Mouse (Mus musculus) brain, embryonic 14.5 days (tissue): ENCODE measurements around the gene Ferd3l. TPM values are rescaled to one million over a fixed set of nuclear protein-coding genes. Genes with fewer than 3 reads are reported as not detected.

ENCODE experiments used
- DNase-seq: peaks from one replicate; pipeline ENCODE4 v3.0.0-alpha.2; 2011; ENCODE audit warnings: low read depth
- CTCF ChIP-seq: fragments of 200-500 bp; IDR thresholded peaks from 2 replicates; pipeline ENCODE4 v1.5.1; 2012; ENCODE audit warnings: inconsistent platforms, mild to moderate bottlenecking, moderate library complexity, borderline replicate concordance; ENCODE audit not compliant: insufficient read depth, insufficient read length; ENCODE audit errors: extremely low read depth
- POLR2A ChIP-seq: fragments of 200-500 bp; IDR thresholded peaks from 2 replicates; pipeline ENCODE4 v1.6.1; 2012; ENCODE audit warnings: mild to moderate bottlenecking, inconsistent platforms, borderline replicate concordance; ENCODE audit not compliant: poor library complexity, insufficient read depth, insufficient read length, severe bottlenecking; ENCODE audit errors: extremely low read depth
- polyA plus RNA-seq: library from polyadenylated mRNA; depleted of rRNA; stranded (reverse); fragments of >200 nt; gene quantifications from 2 replicates; pipeline ENCODE4 v1.2.3, GENCODE M21; 2012; rRNA removed

The Ferd3l gene
- polyA plus RNA-seq = 0.86 and 0.96 TPM in 2 replicates

DNA sequence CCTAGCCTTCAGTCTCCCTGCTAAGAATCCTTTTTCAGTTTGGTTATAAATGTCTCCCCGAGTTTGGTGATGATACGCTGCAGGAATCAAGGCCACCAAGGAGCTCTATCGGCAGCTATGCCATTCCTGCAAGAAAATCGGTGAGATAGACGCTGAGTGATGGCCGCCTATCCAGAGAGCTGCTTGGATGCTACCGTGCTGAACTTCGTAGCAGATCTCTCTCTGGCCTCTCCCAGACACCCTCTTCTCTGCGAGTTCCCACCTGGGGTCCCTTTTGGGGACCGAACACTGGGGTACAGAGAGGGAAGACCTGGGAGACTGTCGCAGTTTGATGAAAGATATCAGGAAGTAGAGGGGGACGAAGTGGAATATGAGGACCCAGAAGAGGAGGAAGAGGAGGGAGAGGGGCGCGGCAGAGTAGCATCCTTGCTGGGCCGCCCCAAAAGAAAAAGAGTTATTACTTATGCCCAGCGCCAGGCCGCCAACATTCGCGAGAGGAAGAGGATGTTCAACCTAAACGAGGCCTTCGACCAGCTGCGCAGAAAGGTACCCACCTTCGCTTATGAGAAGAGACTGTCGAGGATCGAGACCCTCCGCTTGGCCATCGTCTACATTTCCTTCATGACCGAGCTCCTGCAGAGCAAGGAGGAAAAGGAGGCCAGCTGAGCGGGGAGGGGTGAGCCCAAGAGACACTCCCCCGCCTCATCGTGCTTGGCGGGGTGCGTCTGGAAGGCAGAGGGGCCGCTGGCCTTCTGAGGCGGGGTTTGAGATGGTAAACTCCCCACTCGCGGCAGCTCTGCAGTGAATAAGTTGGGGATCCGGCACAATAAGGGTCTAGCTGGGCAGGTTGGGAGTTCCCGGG is at the start of gene Ferd3l:
TSS of gene Ferd3l (plus strand) at position 95 of the 862 bp plus-strand sequence.
- no peak for TF ChIP-seq POLR2A
- no peak for TF ChIP-seq CTCF
- peak; percentile 49 for DNase-seq

DNA sequence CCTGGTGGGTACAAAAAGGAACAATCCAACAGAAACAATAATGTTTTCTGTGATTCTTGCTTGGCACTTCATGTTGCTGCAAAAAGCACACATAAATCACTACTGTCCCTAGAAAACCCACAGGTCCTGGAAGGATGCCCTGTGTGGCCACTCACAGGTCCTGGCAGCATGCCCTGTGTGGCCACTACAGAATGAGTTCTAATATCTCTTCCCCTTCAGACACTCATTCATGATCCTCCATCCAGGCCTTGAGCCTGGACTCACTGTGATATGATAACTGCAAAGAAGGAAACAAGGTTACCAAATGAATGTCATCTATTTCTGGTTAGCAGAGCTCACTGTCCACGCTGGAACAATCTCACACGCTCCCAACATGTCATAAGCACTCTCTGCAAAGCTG is 34.3 kb upstream of the Ferd3l start:
- TF ChIP-seq POLR2A = no peak
- TF ChIP-seq CTCF = no peak
- DNase-seq = no peak

DNA sequence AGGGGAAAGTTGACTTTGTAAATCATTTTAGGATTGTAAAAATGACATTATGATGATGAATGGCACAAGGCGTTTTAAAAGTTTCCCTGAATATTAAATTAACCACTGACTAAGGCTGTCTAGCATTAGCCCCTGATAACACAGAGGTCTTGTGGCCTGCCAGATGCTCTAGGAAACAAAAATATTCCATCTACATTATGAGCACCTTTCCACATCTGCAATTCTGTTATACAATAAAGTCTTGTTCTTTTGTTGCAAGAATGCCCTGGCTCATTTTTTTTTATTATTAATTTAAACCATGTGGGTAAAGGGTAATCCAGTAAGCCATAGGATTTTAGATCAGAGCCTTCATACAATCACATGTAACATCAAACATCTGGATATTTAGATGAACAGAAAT is 33.6 kb upstream of the Ferd3l start:
- TF ChIP-seq POLR2A (no peak), CTCF (no peak)
- DNase-seq = no peak

DNA sequence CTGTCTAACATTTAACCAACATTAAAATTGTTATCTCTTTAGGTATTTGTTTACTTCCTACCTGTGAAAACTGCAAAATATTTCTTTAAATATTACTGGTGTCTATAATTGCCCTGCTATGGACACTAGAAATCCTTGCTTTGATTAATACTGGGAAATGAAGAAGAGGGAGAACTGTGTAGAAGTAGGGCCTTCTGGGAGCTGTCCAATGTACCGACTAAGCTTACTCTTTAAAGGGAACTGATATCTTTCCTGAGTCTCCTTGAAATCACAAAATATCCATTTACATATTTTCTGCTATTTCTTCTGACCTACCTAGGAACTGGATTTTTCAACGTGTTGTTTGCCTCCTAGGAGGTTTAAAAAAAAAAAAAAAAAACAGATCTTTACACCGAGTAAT is 1.5 kb upstream of the Ferd3l start:
- TF ChIP-seq CTCF = no peak
- TF ChIP-seq POLR2A = no peak
- peak; percentile 17 for DNase-seq

DNA sequence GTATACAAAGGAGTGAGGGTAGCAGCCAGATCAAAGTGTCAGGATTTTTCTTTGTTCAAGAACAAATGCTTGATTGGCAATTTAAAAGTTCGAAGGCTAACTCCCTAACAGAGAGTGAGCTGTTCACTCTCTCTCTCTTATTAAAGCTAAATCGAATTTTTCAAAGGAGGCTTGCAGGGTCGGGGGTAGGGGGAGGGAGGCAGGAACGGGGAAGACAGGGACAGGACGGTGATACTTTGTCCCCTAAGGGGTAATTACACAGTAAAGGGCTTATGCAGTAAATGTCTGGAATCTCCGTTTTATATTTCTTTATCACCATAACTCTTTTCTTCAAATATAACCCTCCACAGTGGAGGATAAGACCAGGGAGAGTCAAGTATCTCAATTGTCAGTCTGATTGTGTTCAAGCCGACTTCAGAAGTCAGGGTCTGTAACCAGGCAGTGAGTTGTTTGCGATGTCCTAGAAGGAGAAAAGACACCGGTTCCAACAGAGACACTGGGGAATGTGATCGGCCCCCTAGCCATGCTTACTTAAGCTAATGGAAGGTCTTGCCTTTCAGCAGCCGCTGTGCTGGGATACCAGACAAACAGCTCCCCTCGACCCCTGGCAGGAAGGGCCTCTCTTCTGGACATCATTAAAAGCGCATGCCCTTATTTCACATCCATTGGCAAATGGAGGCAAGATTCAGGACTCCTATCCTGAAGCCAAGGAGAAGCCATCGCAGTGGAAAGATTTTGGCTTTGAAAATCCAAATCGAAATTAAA is 709 bp upstream of the Ferd3l start:
- peak; percentile 61 for DNase-seq
- TF ChIP-seq POLR2A = no peak

DNA sequence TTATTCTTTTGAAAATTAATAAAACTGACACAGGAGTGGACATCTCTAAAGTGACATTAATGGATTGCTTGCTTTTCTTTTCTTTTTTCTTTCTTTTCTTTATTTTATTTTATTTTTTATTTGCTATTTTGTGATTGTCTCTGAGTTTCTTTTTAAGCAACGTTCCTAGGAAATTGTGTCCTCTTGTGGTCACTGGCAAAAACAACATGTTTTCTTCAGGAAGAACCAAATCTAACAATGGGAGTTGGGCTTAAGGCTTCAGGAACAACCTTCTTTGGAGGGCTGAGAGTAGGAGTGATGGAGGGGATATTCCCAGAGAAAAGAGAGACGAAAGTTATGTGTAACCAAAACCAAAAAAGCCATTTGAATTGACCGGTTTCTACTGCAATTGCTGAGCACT is 24.6 kb downstream of the Ferd3l start:
- TF ChIP-seq POLR2A = no peak
- 0 out of 2 replicates have a peak, but pooled peaks have one; percentile 15 for TF ChIP-seq CTCF
- peak; percentile 49 for DNase-seq

DNA sequence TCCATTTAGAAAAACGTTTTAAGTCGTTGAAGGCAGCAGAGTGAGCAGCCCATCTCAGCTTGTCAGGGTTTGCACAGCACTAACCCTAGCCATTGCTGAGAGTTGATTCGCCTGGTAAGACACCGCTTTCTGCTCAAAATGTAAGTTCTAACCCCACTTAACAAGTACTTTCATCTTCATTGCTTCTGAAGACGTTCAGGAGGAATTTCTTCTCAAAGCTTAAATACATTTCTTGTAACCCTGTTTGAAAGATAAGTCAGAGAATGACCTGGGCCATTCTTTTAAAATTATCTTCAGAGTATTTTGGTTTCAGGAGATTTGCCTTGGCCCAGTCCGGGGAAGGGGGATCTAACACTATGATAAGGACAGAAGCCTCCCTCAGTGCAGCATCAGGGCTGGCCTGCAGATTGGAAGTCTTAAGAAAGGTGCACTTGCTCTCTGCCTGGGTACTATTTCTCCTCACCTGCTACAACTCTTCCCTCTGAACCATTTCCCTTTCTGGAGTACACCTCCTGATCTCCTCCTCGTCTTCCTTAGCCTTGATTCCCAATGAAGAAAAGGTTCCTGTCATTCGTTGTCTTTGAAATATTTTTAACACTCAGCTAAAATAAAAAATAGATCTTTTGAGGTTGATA is 26.8 kb downstream of the Ferd3l start:
- TF ChIP-seq CTCF (no peak), POLR2A (no peak)
- DNase-seq = peak; percentile 62

DNA sequence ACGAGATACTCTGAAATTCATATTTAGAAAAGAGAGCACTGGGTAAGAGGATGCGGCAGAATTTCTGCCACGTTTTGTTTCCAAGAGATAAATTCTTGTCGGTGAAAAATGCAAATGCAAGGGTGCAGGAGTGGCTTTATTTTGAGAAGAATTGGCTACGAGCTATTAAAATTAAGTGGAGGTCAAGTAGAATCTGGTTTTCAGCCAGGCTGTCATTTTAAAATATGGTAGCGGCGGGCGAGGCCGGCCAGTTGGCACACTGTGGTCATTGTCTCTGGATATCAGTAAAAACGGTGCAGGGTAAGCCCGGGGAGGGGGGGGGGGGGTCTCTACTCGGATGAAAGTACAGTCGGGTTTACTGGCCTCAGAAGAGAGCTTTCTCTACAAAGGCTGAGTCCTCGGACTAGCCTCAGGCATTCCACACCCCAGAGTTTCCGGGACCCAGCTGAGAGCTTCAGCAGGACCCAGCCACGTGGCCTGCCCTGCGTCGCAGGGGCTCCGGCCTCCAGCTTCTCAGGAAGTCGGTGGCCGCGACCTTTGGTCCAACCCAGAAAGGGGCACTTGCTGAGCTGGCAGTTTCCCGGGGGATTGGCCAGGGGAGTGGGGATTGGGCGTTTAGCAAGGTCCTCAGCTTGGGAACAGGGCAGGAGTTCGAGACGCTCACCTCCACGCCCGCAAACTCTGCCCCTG is 27.5 kb downstream of the Ferd3l start:
- peak; percentile 43 for DNase-seq
- no peak for TF ChIP-seq CTCF
- TF ChIP-seq POLR2A = no peak

DNA sequence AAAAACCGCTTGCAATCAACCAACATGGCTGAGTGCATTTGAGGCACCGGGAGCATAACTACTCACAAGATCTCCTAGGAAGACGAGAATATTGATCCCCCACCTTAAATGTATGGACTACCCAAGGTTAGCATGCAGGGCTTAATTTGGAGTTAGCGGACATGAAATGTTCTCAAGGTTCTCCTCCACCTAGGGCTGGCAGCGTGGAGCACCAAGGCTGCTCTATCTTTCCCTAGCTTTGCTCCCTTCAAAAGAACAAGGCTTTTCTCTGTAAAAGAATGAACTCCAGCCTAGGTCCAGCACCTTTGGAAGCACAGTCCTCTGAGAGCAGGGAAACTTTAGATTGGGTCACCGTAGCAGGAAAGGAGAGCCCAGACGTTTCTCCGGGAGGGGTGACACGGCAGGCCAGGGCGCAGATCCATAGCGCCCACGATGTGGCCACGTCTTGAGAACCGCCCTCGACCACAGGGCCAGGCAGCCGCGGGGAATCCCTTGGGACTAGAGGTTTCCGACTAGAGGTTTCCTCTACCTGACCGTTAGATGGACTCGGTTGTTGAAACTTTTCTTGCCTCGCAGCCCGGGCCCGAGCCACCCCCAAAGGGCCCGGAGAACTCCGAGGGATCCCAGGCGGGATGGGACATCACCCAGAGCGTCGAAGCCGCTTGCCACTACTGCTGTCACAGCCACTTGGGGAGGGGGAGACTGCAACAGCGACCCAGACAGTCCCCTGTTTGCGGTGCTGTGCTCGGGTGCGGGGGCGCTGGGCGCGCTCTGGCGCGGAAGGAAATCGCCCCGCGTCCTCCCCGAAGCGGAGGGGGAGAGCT is 28.6 kb downstream of the Ferd3l start:
- peak; percentile 31 for DNase-seq
- TF ChIP-seq CTCF (no peak), POLR2A (no peak)

DNA sequence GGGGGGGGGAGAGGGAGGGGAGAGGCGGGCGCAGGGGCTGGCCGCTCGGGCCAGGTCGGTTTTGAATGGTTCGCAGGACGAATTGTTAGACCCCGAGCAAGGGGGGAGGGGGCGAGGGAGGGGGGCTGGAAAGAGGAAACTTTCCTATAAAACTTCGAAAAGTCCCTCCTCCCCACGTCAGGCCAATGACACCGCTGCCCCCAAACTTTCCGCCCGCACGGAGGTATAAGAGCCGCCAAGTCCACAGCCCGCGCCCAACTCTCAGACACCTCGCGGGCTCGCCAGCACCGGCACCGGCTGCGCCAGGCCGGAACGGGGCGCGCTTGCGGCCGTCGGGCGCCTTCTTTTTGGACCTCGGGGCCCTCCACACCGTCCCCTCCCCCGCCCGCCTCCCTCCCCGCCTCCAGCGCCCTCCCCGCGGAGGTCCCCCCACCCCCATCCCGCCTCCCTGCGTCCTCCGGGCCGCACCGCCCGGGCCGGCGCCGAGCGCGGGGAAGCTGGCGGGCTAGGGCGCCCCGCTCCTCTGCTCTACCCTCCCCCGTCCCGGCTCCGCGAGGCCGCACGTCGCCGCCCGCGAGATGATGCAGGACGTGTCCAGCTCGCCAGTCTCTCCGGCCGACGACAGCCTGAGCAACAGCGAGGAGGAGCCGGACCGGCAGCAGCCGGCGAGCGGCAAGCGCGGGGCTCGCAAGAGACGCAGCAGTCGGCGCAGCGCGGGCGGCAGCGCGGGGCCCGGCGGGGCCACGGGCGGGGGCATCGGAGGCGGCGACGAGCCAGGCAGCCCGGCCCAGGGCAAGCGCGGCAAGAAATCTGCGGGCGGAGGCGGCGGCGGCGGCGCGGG is 29.4 kb downstream of the Ferd3l start, which contains the start of gene Twist1:
TSS of gene Twist1 (plus strand) at position 272 of the 841 bp plus-strand sequence.
- TF ChIP-seq CTCF (no peak), POLR2A (0 out of 2 replicates have a peak, but pooled peaks have one; percentile 5)
- peak; percentile 59 for DNase-seq
